Mouse (Mus musculus) limb, embryonic 11.5 days (tissue): Measurements from ENCODE around the gene Ckap5. TPM values are rescaled to one million over a fixed set of nuclear protein-coding genes. Genes with fewer than 3 reads are reported as not detected.

Source experiments
- ATAC-seq: fragments of 200-750 bp; cut with Nextera tagmentation; 2 replicates; pipeline ENCODE4 v1.8.0; 2017; ENCODE audit warnings: low read depth; ENCODE audit not compliant: insufficient number of reproducible peaks, low FRiP score, low TSS enrichment
- DNase-seq: peaks from one replicate; pipeline ENCODE4 v3.0.0-alpha.2; 2015; ENCODE audit warnings: low spot score
- H3K27ac ChIP-seq: fragments of 300-500 bp; sonication (generic); replicated peaks from 2 replicates; pipeline ENCODE4 v1.5.1; 2014; ENCODE audit warnings: low read depth, mild to moderate bottlenecking, low read length
- H3K27me3 ChIP-seq: fragments of 300-500 bp; sonication (generic); 2 replicates; pipeline ENCODE4 v1.6.1; 2014; ENCODE audit warnings: mild to moderate bottlenecking, low read length, mixed read lengths; ENCODE audit not compliant: control insufficient read depth, insufficient read depth
- H3K36me3 ChIP-seq: fragments of 300-500 bp; sonication (generic); 2 replicates; pipeline ENCODE4 v1.6.1; 2014; ENCODE audit warnings: mild to moderate bottlenecking, low read length, moderate library complexity, mixed read lengths; ENCODE audit not compliant: control insufficient read depth, insufficient read depth
- H3K4me1 ChIP-seq: fragments of 300-500 bp; sonication (generic); 2 replicates; pipeline ENCODE4 v1.6.1; 2014; ENCODE audit warnings: low read length, mixed read lengths; ENCODE audit not compliant: control insufficient read depth, insufficient read depth
- H3K4me2 ChIP-seq: fragments of 300-500 bp; sonication (generic); 2 replicates; pipeline ENCODE4 v1.6.1; 2014; ENCODE audit warnings: low read depth, mild to moderate bottlenecking, moderate library complexity; ENCODE audit not compliant: severe bottlenecking
- H3K4me3 ChIP-seq: fragments of 300-500 bp; sonication (generic); 2 replicates; pipeline ENCODE4 v1.5.1; 2014; ENCODE audit warnings: low read depth, low read length
- H3K9ac ChIP-seq: fragments of 300-500 bp; sonication (generic); 2 replicates; pipeline ENCODE4 v1.6.1; 2014; ENCODE audit warnings: mild to moderate bottlenecking, low read length
- H3K9me3 ChIP-seq: fragments of 300-500 bp; sonication (generic); 2 replicates; pipeline ENCODE4 v1.6.1; 2016; ENCODE audit warnings: low read length; ENCODE audit not compliant: control insufficient read depth
- WGBS: fragments of 180-500 bp; shearing (Covaris S2); extraction: QIAGEN DNeasy Blood & Tissue Kit; methylation state at CpG from one replicate; pipeline ENCODE4 v1.1.7; 2014; 5-methylcytosine and 5-hydroxymethylcytosine counted together
- polyA plus RNA-seq: library from polyadenylated mRNA; unstranded; fragments of >200 nt; fragmentation: Nextera tagmentation; extraction: Ambion mirVana; gene quantifications from 2 replicates; pipeline ENCODE4 v1.2.1, GENCODE M21; 2014

The Ckap5 gene
- polyA plus RNA-seq, 1 experiment from 2014 or later = 105 TPM

GRCm38 (mm10) chr2:91651458-91652258 lies 125.1 kb downstream of the Ckap5 start:
- Histone ChIP-seq H3K27me3 (no peaks in the 10 kb centered on the region), H3K4me2 (no peak overlapping the region), H3K4me3 (no peak overlapping the region), H3K4me1 (peaks cover 10% of the 10 kb centered on the region), H3K9me3 (no peaks in the 10 kb centered on the region), H3K36me3 (peaks cover 12% of the 10 kb centered on the region), H3K9ac (no peak overlapping the region), H3K27ac (no peak overlapping the region)
- ATAC-seq = no peak
- 90% methylated on average over 14 of the region's 14 CpGs for WGBS
- DNase-seq = no peak

GRCm38 (mm10) chr2:91652863-91653262 lies 126.3 kb downstream of the Ckap5 start:
- no peak overlapping the region for H3K4me3 ChIP-seq
- H3K36me3 ChIP-seq = peaks cover 7% of the 10 kb centered on the region; the same call in 1 of the 2 replicates
- no peak overlapping the region for H3K4me2 ChIP-seq

GRCm38 (mm10) chr2:91655388-91655787 lies 128.8 kb downstream of the Ckap5 start:
- ATAC-seq = no peak
- no peak overlapping the region for H3K27ac ChIP-seq
- no peak overlapping the region for H3K4me3 ChIP-seq
- no peak for DNase-seq
- H3K27me3 ChIP-seq = no peaks in the 10 kb centered on the region
- 91% methylated on average over 5 of the region's 5 CpGs for WGBS
- no peaks in the 10 kb centered on the region for H3K9me3 ChIP-seq
- no peak overlapping the region for H3K9ac ChIP-seq
- H3K36me3 ChIP-seq = peaks cover 10% of the 10 kb centered on the region
- no peak overlapping the region for H3K4me2 ChIP-seq
- H3K4me1 ChIP-seq = peaks cover 6% of the 10 kb centered on the region

More at GRCm38 (mm10) chr2:91652863-91653262, 126.3 kb downstream of the Ckap5 start:
- Histone ChIP-seq H3K27me3 (no peaks in the 10 kb centered on the region), H3K4me1 (peaks cover 10% of the 10 kb centered on the region), H3K9me3 (no peaks in the 10 kb centered on the region), H3K27ac (no peak overlapping the region), H3K9ac (no peak overlapping the region)
- DNase-seq = no peak
- 57% methylated on average over 6 of the region's 6 CpGs for WGBS
- ATAC-seq = no peak

GRCm38 (mm10) chr2:91655827-91656226 lies 129.3 kb downstream of the Ckap5 start:
- Histone ChIP-seq H3K4me3 (no peak overlapping the region), H3K27ac (no peak overlapping the region), H3K4me2 (no peak overlapping the region), H3K36me3 (peaks cover 10% of the 10 kb centered on the region), H3K27me3 (no peaks in the 10 kb centered on the region), H3K4me1 (peaks cover 3% of the 10 kb centered on the region; the same call in 1 of the 2 replicates), H3K9me3 (no peaks in the 10 kb centered on the region), H3K9ac (no peak overlapping the region)
- DNase-seq (no peak), ATAC-seq (no peak)
- 68% methylated on average over 6 of the region's 6 CpGs for WGBS

GRCm38 (mm10) chr2:91656774-91657173 lies 130.2 kb downstream of the Ckap5 start:
- no peaks in the 10 kb centered on the region for H3K4me1 ChIP-seq
- no peak overlapping the region for H3K27ac ChIP-seq
- DNase-seq (no peak), ATAC-seq (no peak)
- H3K27me3 ChIP-seq = no peaks in the 10 kb centered on the region
- 68% methylated on average over 8 of the region's 8 CpGs for WGBS
- peaks cover 12% of the 10 kb centered on the region for H3K36me3 ChIP-seq
- no peak overlapping the region for H3K4me2 ChIP-seq
- no peak overlapping the region for H3K9ac ChIP-seq
- H3K4me3 ChIP-seq = no peak overlapping the region
- no peaks in the 10 kb centered on the region for H3K9me3 ChIP-seq

GRCm38 (mm10) chr2:91659657-91660056 lies 133.1 kb downstream of the Ckap5 start:
- H3K36me3 ChIP-seq = peaks cover 19% of the 10 kb centered on the region
- 95% methylated on average over 8 of the region's 8 CpGs for WGBS
- H3K4me1 ChIP-seq = no peaks in the 10 kb centered on the region
- H3K27ac ChIP-seq = no peak overlapping the region
- H3K9ac ChIP-seq = no peak overlapping the region
- no peaks in the 10 kb centered on the region for H3K9me3 ChIP-seq
- no peak for DNase-seq
- ATAC-seq = no peak
- no peak overlapping the region for H3K4me3 ChIP-seq
- no peaks in the 10 kb centered on the region for H3K27me3 ChIP-seq
- H3K4me2 ChIP-seq = no peak overlapping the region

GRCm38 (mm10) chr2:91660981-91661380 lies 134.4 kb downstream of the Ckap5 start:
- no peak for ATAC-seq
- Histone ChIP-seq H3K4me2 (no peak overlapping the region), H3K9me3 (no peaks in the 10 kb centered on the region), H3K4me3 (no peak overlapping the region), H3K27ac (no peak overlapping the region), H3K9ac (no peak overlapping the region), H3K4me1 (no peaks in the 10 kb centered on the region), H3K27me3 (no peaks in the 10 kb centered on the region), H3K36me3 (peaks cover 19% of the 10 kb centered on the region)
- WGBS = 86% methylated on average over 6 of the region's 6 CpGs
- no peak for DNase-seq

GRCm38 (mm10) chr2:91664780-91665179 lies 138.2 kb downstream of the Ckap5 start:
- Histone ChIP-seq H3K27ac (no peak overlapping the region), H3K36me3 (peaks cover 24% of the 10 kb centered on the region), H3K9ac (no peak overlapping the region), H3K9me3 (no peaks in the 10 kb centered on the region), H3K4me3 (no peak overlapping the region), H3K4me1 (no peaks in the 10 kb centered on the region), H3K4me2 (no peak overlapping the region), H3K27me3 (no peaks in the 10 kb centered on the region)
- DNase-seq = no peak
- ATAC-seq = no peak
